Mouse (Mus musculus): ENCODE results near the gene Kcnj12.

The Kcnj12 gene

GRCm38 (mm10) chr11:61024996-61025395, 2.6 kb downstream of the Kcnj12 start:
- no peak for DNase-seq (ENCODE audit: low spot score in 2 of 2)

GRCm38 (mm10) chr11:61025594-61025993, 3.2 kb downstream of the Kcnj12 start:
- DNase-seq (ENCODE audit: low spot score in 2 of 2) = no peak

GRCm38 (mm10) chr11:61026381-61026780, 4.0 kb downstream of the Kcnj12 start:
- no peak for DNase-seq (ENCODE audit: low spot score in 2 of 2)

- DNase-seq (ENCODE audit: low spot score in 2 of 2) = no peak
Measured at GRCm38 (mm10) chr11:61027160-61027559, 4.8 kb downstream of the Kcnj12 start.

GRCm38 (mm10) chr11:61028211-61028950, 6.0 kb downstream of the Kcnj12 start:
- no peak for DNase-seq (ENCODE audit: low spot score in 2 of 2)

- DNase-seq (ENCODE audit: low spot score in 2 of 2) = no peak
Measured at GRCm38 (mm10) chr11:61029116-61029740, 6.9 kb downstream of the Kcnj12 start.

GRCm38 (mm10) chr11:61029864-61030595, 7.7 kb downstream of the Kcnj12 start:
- DNase-seq (ENCODE audit: low spot score in 2 of 2) = no peak

- no peak for DNase-seq (ENCODE audit: low spot score in 2 of 2)
Measured at GRCm38 (mm10) chr11:61031137-61031536, 8.8 kb downstream of the Kcnj12 start.

- no peak for DNase-seq (ENCODE audit: low spot score in 2 of 2)
Measured at GRCm38 (mm10) chr11:61031658-61032445, 9.5 kb downstream of the Kcnj12 start.

GRCm38 (mm10) chr11:61032481-61032880, 10.1 kb downstream of the Kcnj12 start:
- no peak for DNase-seq (ENCODE audit: low spot score in 2 of 2)

- DNase-seq (ENCODE audit: low spot score in 2 of 2) = no peak
Measured at GRCm38 (mm10) chr11:61033160-61033559, 10.8 kb downstream of the Kcnj12 start.

GRCm38 (mm10) chr11:61036639-61037038, 14.3 kb downstream of the Kcnj12 start:
- no peak for DNase-seq (ENCODE audit: low spot score in 2 of 2)

- no peak for DNase-seq (ENCODE audit: low spot score in 2 of 2)
Measured at GRCm38 (mm10) chr11:61038277-61038782, 16.0 kb downstream of the Kcnj12 start.

- peak; percentile 53 to 70 for DNase-seq (ENCODE audit: low spot score in 2 of 2)
Measured at GRCm38 (mm10) chr11:61040856-61041652, 18.7 kb downstream of the Kcnj12 start.

- DNase-seq (ENCODE audit: low spot score in 2 of 2) = no peak
Measured at GRCm38 (mm10) chr11:61042593-61042992, 20.2 kb downstream of the Kcnj12 start.

- no peak for DNase-seq (ENCODE audit: low spot score in 2 of 2)
Measured at GRCm38 (mm10) chr11:61043055-61043992, 21.0 kb downstream of the Kcnj12 start.

GRCm38 (mm10) chr11:61044741-61045140, 22.4 kb downstream of the Kcnj12 start:
- DNase-seq (ENCODE audit: low spot score in 2 of 2) = no peak

GRCm38 (mm10) chr11:61047441-61047840, 25.1 kb downstream of the Kcnj12 start:
- DNase-seq (ENCODE audit: low spot score in 2 of 2) = no peak

- DNase-seq (ENCODE audit: low spot score in 2 of 2) = no peak
Measured at GRCm38 (mm10) chr11:61051151-61051550, 28.8 kb downstream of the Kcnj12 start.

GRCm38 (mm10) chr11:61056871-61057270, 34.5 kb downstream of the Kcnj12 start:
- DNase-seq (ENCODE audit: low spot score in 2 of 2) = no peak
